Mouse (Mus musculus): ENCODE results near the gene Neurl4.

DNA sequence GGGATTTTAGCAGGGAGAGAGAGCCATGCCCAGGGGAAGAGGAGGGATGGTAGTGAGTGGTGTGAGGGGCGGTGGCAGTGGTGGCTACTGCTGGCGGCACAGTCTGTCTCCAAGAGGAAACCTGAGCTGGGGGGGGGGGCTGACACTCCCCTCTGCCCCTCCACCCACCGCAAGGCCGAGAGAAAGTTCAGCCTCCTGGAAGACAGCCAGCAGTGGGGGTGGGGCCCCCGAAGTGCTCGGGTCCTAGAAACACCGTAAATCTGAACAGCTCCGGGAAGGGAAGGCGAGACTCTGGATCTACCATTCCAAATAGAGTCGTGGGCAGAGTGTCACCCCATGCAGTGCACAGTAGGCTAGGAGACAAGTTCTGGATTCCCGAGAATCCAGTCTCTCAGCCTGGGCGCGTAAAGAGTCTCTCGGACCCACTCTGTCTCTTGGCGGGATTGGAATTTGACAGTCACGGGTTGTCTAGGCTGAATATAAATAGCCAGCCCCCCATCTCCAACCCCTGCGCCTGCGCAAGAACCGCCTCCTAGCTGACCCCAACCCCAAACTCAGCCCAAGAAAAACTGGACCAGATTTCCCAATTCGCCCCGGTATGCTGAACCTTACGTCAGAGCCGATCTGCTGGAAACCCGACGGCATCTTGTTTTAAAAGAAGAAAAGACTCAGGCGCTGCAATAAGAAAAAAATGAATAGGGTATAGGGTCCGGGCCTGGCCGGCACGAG is 46.6 kb downstream of the Neurl4 start:
- no peak for TF ChIP-seq GATA1 (IDR thresholded peaks at IDR 0.05; ENCODE audit: low read length)
- TF ChIP-seq TAL1 (IDR thresholded peaks at IDR 0.05; ENCODE audit: low read length), result no peak
